9 mouse cellular contexts compared by ENCODE assay signal in the genomic region with DNA sequence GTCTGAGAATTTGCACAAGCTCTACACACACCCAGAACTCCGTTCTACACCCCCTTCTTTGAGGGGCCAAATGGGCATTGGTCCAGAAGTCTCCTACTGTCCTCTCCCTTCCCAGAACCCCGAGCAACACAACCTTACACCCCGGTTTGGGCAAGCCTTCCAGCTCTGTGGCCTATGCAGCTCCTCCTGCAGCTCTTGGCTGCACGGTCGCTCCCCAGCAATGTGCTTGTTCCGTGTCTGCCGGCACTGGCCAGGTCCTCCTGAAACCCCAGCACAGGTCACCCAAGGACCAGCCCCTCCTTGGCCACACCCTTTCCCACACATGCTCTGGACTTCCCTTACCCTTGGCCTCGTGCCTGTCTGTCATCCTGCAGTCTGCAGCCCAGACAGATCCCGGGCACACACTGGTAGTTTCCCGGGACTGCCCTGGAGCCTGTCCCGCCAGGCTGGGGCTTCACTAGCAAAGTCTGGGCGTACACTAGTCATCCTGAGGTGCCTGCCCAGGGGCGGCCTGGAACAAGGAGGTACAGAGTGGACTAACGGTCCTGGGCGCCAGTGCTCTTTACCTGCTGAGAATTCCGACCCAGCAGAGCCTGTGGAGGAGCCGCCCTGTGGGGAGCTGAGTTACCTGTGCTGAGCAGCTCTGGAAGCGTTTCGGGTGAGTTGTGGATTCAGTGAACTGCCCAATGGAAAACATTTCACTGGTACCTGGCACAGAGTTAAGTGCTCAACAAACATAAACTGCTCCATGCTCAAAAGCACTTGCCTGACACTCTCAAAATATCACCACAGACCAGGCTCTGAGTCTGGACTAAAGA. TPM values are rescaled to one million over a fixed set of nuclear protein-coding genes. Genes with fewer than 3 reads are reported as not detected.
DNase-seq lines count a peak whose midpoint lies in the region; ATAC-seq and TF ChIP-seq lines count a peak whose summit lies in the region.
"Had no signal": no experiment of that assay in that cellular context is flagged by ENCODE, and none has a peak within 500 bp of the region (broad histone marks: within the 10 kb centered on the region; RNA-seq: fewer than 3 reads in every experiment).

No protein-coding gene starts in this region.

- no peak overlapping the region for H3K4me3 ChIP-seq in heart, adult 2 months
- no peak overlapping the region for H3K4me3 ChIP-seq in kidney, embryonic 16.5 days (ENCODE audit: low read length)
- no peak overlapping the region for H3K4me3 ChIP-seq in midbrain, embryonic 14.5 days (replicated peaks; ENCODE audit: low read depth, low read length)

- ATAC-seq in frontal cortex, adult (ENCODE audit: low TSS enrichment): peak; percentile 13; the same call in 1 of the 2 replicates
- peak; percentile 25; the same call in 1 of the 2 replicates for ATAC-seq in kidney, embryonic 16.5 days (ENCODE audit: low FRiP score, low TSS enrichment)
- ATAC-seq in midbrain, embryonic 14.5 days (ENCODE audit: low FRiP score, low TSS enrichment): no peak

- intact Hi-C loops in heart, adult 2 months (cut with DNase I): loop anchor here (2.0 kb wide), 1 partner anchor 19 kb away; no protein-coding TSS in a partner anchor

- TF ChIP-seq CTCF in heart, adult 2 months (IDR thresholded peaks at IDR 0.05): no peak

- H3K36me3 ChIP-seq in heart, adult 2 months (ENCODE audit: control insufficient read depth, insufficient read depth, low read length): peaks cover 11% of the 10 kb centered on the region; the same call in 1 of the 2 replicates
- H3K36me3 ChIP-seq in kidney, embryonic 16.5 days (ENCODE audit: insufficient read depth, low read length): peaks cover 6% of the 10 kb centered on the region; the same call in 1 of the 2 replicates
- H3K36me3 ChIP-seq in midbrain, embryonic 14.5 days (ENCODE audit: control insufficient read depth, insufficient read depth, low read length): peaks cover 23% of the 10 kb centered on the region; the same call in 1 of the 2 replicates

- DNase-seq in frontal cortex, postnatal 25 days (ENCODE audit: low spot score in 2 of 2): no peak
- peak; percentile 50 for DNase-seq in cerebellum, adult 9-10 months
- peak; percentile 69 to 82 for DNase-seq in heart, adult 2 months
- no peak for DNase-seq in midbrain, embryonic 14.5 days
- no peak for DNase-seq in spleen, postnatal 14 days (ENCODE audit: low spot score in 2 of 2)
- no peak for DNase-seq in thymus, adult 18-20 months

- TF ChIP-seq EP300 in heart, adult 2 months (IDR thresholded peaks at IDR 0.05; ENCODE audit: insufficient read depth, low read depth, low read length): peak; percentile 92

- WGBS in heart, adult 2 months: 34% methylated on average over 19 of the region's 19 CpGs
- WGBS in kidney, embryonic 16.5 days: 51% methylated on average over 19 of the region's 19 CpGs
- WGBS in midbrain, embryonic 14.5 days: 77% methylated on average over 19 of the region's 19 CpGs

- no peaks in the 10 kb centered on the region for H3K9me3 ChIP-seq in kidney, embryonic 16.5 days (ENCODE audit: low read length)
- no peaks in the 10 kb centered on the region for H3K9me3 ChIP-seq in midbrain, embryonic 14.5 days (ENCODE audit: control insufficient read depth, low read length)

- peak overlapping the region; percentile 31; the same call in 1 of the 2 replicates for H3K27ac ChIP-seq in heart, adult 2 months
- H3K27ac ChIP-seq in kidney, embryonic 16.5 days (ENCODE audit: low read length): peak overlapping the region; percentile 50; the same call in 1 of the 2 replicates
- H3K27ac ChIP-seq in midbrain, embryonic 14.5 days (replicated peaks; ENCODE audit: low read depth, low read length): 0 out of 2 replicates have a peak overlapping the region, but pooled peaks have one; percentile 13

- TF ChIP-seq POLR2A in heart, adult 2 months (IDR thresholded peaks at IDR 0.05; ENCODE audit: insufficient read depth, low read depth, low read length): no peak

- H3K4me2 ChIP-seq in kidney, embryonic 16.5 days (replicated peaks; ENCODE audit: low read depth, low read length): no peak overlapping the region
- H3K4me2 ChIP-seq in midbrain, embryonic 14.5 days (ENCODE audit: low read length): no peak overlapping the region

- no peaks in the 10 kb centered on the region for H3K27me3 ChIP-seq in heart, adult 2 months (ENCODE audit: control insufficient read depth, insufficient read depth, low read length)
- H3K27me3 ChIP-seq in kidney, embryonic 16.5 days (ENCODE audit: insufficient read depth, low read length): no peaks in the 10 kb centered on the region
- no peaks in the 10 kb centered on the region for H3K27me3 ChIP-seq in midbrain, embryonic 14.5 days (ENCODE audit: control insufficient read depth, insufficient read depth, low read length)
- H3K27me3 ChIP-seq: CH12.LX had no signal

- no peak overlapping the region for H3K9ac ChIP-seq in heart, adult 2 months (ENCODE audit: low read depth, low read length)
- H3K9ac ChIP-seq in kidney, embryonic 16.5 days (replicated peaks; ENCODE audit: low read length): peak overlapping the region; percentile 4; the same call in 1 of the 2 replicates
- no peak overlapping the region for H3K9ac ChIP-seq in midbrain, embryonic 14.5 days (replicated peaks; ENCODE audit: low read length)

- peaks cover 3% of the 10 kb centered on the region; the same call in 1 of the 2 replicates for H3K79me2 ChIP-seq in heart, adult 2 months (replicated peaks; ENCODE audit: control insufficient read depth, insufficient read depth, low read length)

- peaks cover 40% of the 10 kb centered on the region for H3K4me1 ChIP-seq in heart, adult 2 months (ENCODE audit: control insufficient read depth, insufficient read depth, low read length)
- peaks cover 92% of the 10 kb centered on the region for H3K4me1 ChIP-seq in kidney, embryonic 16.5 days (ENCODE audit: insufficient read depth, low read length)
- peaks cover 19% of the 10 kb centered on the region for H3K4me1 ChIP-seq in midbrain, embryonic 14.5 days (ENCODE audit: control insufficient read depth, insufficient read depth, low read length)

RNA-seq across cellular contexts. Expression of gene H2afy, which starts 22.5 kb away (rescaled TPM):
- total RNA-seq in heart, adult 2 months (2021): 10 to 100 TPM; 43.3 to 49.6 TPM
- 34.9 and 39.4 TPM in 2 replicates for polyA plus RNA-seq in heart, adult 2 months (2012; rRNA removed)
- 367 and 386 TPM in 2 replicates for polyA plus RNA-seq in kidney, embryonic 16.5 days (2015; fragmentation: Nextera tagmentation; extraction: Ambion mirVana)
- 292 and 355 TPM in 2 replicates for polyA plus RNA-seq in midbrain, embryonic 14.5 days (2014; fragmentation: Nextera tagmentation; extraction: Ambion mirVana)

Comparison
In these comparisons a context has a peak if more than half of its experiments do, and no peak if none do; other contexts are left out.
1. DNase-seq: peak in cerebellum, adult 9-10 months (single experiment) and heart, adult 2 months (2 of 2); none in frontal cortex, postnatal 25 days (0 of 2), midbrain, embryonic 14.5 days (single experiment), spleen, postnatal 14 days (0 of 2) and thymus, adult 18-20 months (0 of 2).
2. Peak in every context shown above with its lines, with median percentiles within 50 percentile points of each other: H3K27ac ChIP-seq.